Mouse (Mus musculus): ENCODE data around the gene Gm14409.
"Not testable (repeated sequence)": the region's sequence is repeated elsewhere in the genome, so short reads cannot be mapped to it uniquely, and the experiment has no call there.

DNA sequence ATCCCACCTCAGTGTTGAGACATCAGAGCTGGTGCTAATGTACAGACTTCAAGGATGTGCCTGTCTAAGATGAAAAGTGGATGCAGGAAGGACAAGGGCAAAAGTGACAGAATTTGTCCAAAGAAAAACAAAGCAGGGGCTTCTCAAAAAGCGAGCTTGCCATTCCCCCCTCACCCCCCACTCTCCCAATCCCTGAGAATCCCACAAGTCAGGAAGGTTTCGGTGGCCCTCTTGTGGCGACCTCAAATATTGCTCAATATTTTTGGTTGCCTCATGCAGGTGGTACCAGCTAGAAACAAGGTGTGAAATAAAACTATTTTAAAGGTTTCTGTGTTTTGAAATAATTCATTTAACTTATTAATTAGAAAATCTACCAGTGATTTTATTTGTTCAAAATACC is 16.9 kb upstream of the Gm14409 start:
- TF ChIP-seq POLR2A (IDR thresholded peaks at IDR 0.05; ENCODE audit: insufficient read depth, low read length); CTCF (IDR thresholded peaks at IDR 0.05; ENCODE audit: low read depth, low read length): not testable (repeated sequence)

Data from ES-Bruce4 (cell line).